Mouse (Mus musculus) heart, embryonic 11.5 days (tissue): ENCODE measurements around the gene Aldh1a3. TPM values are rescaled to one million over a fixed set of nuclear protein-coding genes. Genes with fewer than 3 reads are reported as not detected.

ENCODE experiments used
- ATAC-seq: fragments of 200-750 bp; cut with Nextera tagmentation; replicated peaks from 2 replicates; pipeline ENCODE4 v1.8.0; 2017; ENCODE audit warnings: moderate library complexity; ENCODE audit not compliant: insufficient number of reproducible peaks, low FRiP score, low TSS enrichment
- H3K27ac ChIP-seq: fragments of 300-500 bp; sonication (generic); 2 replicates; pipeline ENCODE4 v1.5.1; 2014; ENCODE audit warnings: mild to moderate bottlenecking, low read depth, low read length
- H3K27me3 ChIP-seq: fragments of 300-500 bp; sonication (generic); 2 replicates; pipeline ENCODE4 v1.6.1; 2014; ENCODE audit warnings: mild to moderate bottlenecking, low read length, mixed read lengths; ENCODE audit not compliant: control insufficient read depth, insufficient read depth
- H3K36me3 ChIP-seq: fragments of 300-500 bp; sonication (generic); 2 replicates; pipeline ENCODE4 v1.6.1; 2014; ENCODE audit warnings: mild to moderate bottlenecking, low read length, moderate library complexity, mixed read lengths; ENCODE audit not compliant: control insufficient read depth, insufficient read depth
- H3K4me1 ChIP-seq: fragments of 300-500 bp; sonication (generic); 2 replicates; pipeline ENCODE4 v1.6.1; 2014; ENCODE audit warnings: low read length; ENCODE audit not compliant: control insufficient read depth, insufficient read depth
- H3K4me2 ChIP-seq: fragments of 300-500 bp; sonication (generic); 2 replicates; pipeline ENCODE4 v1.6.1; 2014; ENCODE audit warnings: mild to moderate bottlenecking, moderate library complexity
- H3K4me3 ChIP-seq: fragments of 300-500 bp; sonication (generic); 2 replicates; pipeline ENCODE4 v1.5.1; 2014; ENCODE audit warnings: low read depth, low read length
- H3K9ac ChIP-seq: fragments of 300-500 bp; sonication (generic); 2 replicates; pipeline ENCODE4 v1.6.1; 2014; ENCODE audit warnings: mild to moderate bottlenecking, low read depth, low read length, moderate library complexity
- H3K9me3 ChIP-seq: fragments of 300-500 bp; sonication (generic); replicated peaks from 2 replicates; pipeline ENCODE4 v1.6.1; 2016; ENCODE audit warnings: low read length; ENCODE audit not compliant: control insufficient read depth
- WGBS: fragments of 180-500 bp; shearing (Covaris S2); extraction: QIAGEN DNeasy Blood & Tissue Kit; methylation state at CpG from one replicate; pipeline ENCODE4 v1.1.7; 2014; ENCODE audit not compliant: insufficient replicate concordance; 5-methylcytosine and 5-hydroxymethylcytosine counted together
- polyA plus RNA-seq: library from polyadenylated mRNA; unstranded; fragments of >200 nt; fragmentation: Nextera tagmentation; extraction: Ambion mirVana; gene quantifications from 2 replicates; pipeline ENCODE4 v1.2.1, GENCODE M21; 2014

Aldh1a3 gene
- polyA plus RNA-seq, 1 experiment from 2014 or later, result 0.56 TPM

DNA sequence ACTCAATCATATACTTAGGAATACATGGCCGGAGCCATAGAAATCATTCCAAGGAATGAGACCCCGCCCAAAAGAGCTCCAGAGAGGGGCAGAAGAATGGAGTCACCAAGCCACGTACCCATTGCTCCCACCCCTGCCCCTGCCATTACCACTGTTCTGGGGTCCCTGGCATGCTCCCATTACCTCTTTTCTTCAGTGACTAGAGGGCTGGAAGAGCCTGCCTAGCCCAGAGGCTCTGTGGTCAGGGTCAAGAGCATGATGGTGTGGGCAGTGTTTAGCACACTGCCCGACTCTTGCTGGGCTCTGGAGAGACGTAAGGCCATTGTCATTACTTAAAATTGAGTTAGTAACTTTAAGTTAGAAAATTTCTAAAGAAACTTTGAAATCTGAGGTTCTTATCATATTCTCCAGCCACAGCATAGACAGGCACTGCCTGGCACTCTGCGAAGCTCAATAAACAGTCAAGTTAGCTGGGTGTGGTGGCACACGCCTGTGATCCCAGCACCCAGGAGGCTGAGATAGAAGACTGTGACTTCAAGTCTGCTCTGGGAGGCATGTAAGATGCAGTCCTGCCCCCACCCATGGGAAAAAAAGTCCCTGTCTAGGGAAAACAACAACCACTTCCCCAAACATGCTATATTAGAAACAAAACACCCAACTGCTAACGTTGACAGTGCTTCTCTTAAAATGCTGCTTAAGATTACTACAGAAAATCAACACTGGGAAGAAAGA is 71.4 kb downstream of the Aldh1a3 start:
- H3K36me3 ChIP-seq, result no peaks in the 10 kb centered on the region
- H3K9ac ChIP-seq, result no peak overlapping the region
- no peak overlapping the region for H3K4me3 ChIP-seq
- H3K27ac ChIP-seq, result no peak overlapping the region
- H3K4me2 ChIP-seq, result no peak overlapping the region
- no peaks in the 10 kb centered on the region for H3K9me3 ChIP-seq
- no peaks in the 10 kb centered on the region for H3K4me1 ChIP-seq
- no peak for ATAC-seq
- 79% methylated on average over 8 of the region's 8 CpGs for WGBS
- no peaks in the 10 kb centered on the region for H3K27me3 ChIP-seq

DNA sequence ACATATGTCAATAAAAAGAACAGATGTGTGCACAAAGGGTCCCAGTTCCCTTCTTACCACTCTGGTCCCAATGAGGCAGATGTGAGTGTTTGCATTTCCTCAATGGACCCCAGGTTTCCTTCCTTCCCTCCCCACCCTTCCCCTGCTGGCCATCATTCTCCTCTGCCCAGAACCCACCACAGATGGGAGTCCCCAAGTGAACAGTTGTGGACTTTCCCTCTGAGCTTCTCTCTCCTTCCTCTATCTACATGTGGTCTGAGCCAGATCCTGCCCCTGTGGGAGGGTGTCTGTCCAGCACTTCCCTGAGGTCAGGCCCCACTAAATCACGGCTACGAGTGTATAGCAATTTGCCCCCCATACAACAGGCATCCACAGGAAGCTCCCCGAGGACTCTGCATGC is 72.4 kb downstream of the Aldh1a3 start:
- no peak for ATAC-seq
- no peak overlapping the region for H3K27ac ChIP-seq
- H3K9ac ChIP-seq, result no peak overlapping the region
- H3K27me3 ChIP-seq, result no peaks in the 10 kb centered on the region
- H3K4me1 ChIP-seq, result no peaks in the 10 kb centered on the region
- H3K4me3 ChIP-seq, result no peak overlapping the region
- WGBS, result 55% methylated on average over 3 of the region's 3 CpGs
- no peak overlapping the region for H3K4me2 ChIP-seq
- H3K36me3 ChIP-seq, result no peaks in the 10 kb centered on the region
- H3K9me3 ChIP-seq, result no peaks in the 10 kb centered on the region

DNA sequence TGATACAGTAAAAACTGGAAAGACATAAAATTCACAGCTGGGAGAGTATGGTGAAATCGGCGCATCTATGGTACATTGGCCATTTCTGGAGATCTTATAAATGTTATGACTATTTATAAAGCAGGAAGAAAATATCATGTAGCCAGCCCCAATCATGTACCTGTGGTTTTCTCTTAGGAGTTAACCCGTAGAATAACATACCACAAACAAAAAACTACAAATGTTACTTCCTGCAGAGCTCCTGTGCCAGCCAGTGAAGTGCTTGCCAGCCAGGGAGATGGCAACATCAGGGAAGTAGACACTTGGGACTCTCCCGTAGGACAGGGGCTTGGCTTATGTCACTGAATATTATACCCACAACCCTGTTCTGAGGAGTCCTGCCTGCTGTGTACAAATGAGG is 76.2 kb downstream of the Aldh1a3 start:
- no peaks in the 10 kb centered on the region; the same call in 1 of the 2 replicates for H3K36me3 ChIP-seq
- H3K9me3 ChIP-seq, result no peaks in the 10 kb centered on the region
- H3K27me3 ChIP-seq, result no peaks in the 10 kb centered on the region
- no peak overlapping the region for H3K4me2 ChIP-seq
- no peak overlapping the region for H3K27ac ChIP-seq
- WGBS, result 82% methylated on average over 4 of the region's 4 CpGs
- H3K4me3 ChIP-seq, result no peak overlapping the region
- no peak for ATAC-seq
- H3K9ac ChIP-seq, result no peak overlapping the region
- H3K4me1 ChIP-seq, result no peaks in the 10 kb centered on the region

DNA sequence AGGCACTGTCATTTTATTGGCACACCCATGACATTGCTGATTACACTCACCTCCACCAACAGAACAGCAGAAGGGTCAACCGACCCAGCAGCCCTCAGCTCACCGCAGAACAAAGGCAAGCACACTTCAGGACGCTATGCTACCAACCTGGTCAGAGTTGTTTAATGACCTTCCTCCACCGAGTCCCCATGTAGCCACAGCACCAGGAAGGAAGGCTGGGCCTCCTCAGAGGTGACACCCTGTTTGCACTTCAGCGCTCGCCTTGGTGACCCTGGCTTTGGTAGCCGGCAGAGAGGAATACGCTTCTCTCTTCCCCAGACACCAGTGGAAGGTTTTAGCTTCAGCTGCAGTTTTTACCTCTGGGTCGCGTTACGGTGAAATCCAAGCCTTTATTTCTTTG is 77.6 kb downstream of the Aldh1a3 start:
- Histone ChIP-seq H3K4me1 (no peaks in the 10 kb centered on the region), H3K9ac (no peak overlapping the region), H3K4me2 (no peak overlapping the region), H3K4me3 (no peak overlapping the region), H3K36me3 (no peaks in the 10 kb centered on the region; the same call in 1 of the 2 replicates), H3K9me3 (no peaks in the 10 kb centered on the region), H3K27me3 (no peaks in the 10 kb centered on the region), H3K27ac (no peak overlapping the region)
- ATAC-seq, result no peak
- WGBS, result 42% methylated on average over 11 of the region's 11 CpGs

DNA sequence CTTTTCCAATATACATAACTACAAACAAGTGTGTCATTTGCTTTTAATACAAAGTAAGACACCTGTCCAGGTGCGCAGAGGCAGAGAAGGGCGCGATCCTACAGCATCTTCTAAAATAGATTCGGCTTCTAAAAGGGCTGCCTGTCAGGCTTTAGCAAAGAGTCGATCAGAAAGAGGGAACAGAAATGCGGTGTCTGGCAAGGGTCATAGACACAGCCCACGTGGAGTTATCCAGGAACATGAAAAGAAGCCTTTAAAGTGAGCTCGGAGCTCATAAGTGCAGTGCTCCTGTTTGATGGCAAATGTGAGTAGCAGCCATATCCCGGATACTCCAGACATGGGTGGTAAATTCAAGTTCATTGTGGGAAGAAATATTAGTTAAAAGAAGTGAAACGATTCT is 78.7 kb downstream of the Aldh1a3 start:
- H3K4me2 ChIP-seq, result no peak overlapping the region
- H3K4me3 ChIP-seq, result no peak overlapping the region
- no peaks in the 10 kb centered on the region for H3K9me3 ChIP-seq
- WGBS, result 84% methylated on average over 10 of the region's 10 CpGs
- H3K9ac ChIP-seq, result no peak overlapping the region
- no peaks in the 10 kb centered on the region; the same call in 1 of the 2 replicates for H3K36me3 ChIP-seq
- no peak overlapping the region for H3K27ac ChIP-seq
- H3K4me1 ChIP-seq, result no peaks in the 10 kb centered on the region
- H3K27me3 ChIP-seq, result no peaks in the 10 kb centered on the region
- no peak for ATAC-seq

DNA sequence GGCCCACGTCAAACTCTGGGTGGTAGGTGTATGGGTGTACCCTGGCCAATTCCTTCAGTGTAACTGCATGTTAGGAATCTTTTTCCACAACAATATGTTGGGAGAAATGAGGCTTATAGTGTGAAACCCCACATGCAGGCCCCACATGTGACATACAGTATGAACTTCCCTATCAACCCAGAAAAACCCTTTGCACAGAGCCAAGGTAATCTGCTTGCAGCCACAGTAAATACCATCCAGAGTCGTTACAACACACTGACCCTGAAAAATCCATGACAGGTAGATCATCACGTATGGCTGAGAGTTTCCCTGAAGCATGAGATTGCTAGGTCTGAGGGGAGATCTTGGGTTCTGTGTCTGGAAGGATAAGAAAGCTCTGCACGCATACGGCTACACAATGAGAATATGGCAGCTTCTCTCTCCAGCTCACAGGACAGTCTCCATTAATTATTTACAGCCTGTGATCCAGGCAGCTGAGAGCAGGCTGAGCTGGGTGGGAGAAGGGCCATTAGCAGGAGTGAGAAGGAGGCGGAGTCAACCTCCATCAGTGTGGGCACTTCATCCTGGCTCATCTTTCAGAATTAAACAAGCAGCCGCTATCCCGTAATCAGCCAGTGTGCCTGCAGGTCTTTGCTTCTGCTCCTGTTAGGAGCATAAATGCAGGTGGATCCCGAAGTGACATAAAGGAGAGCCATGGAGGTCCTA is 80.2 kb downstream of the Aldh1a3 start:
- Histone ChIP-seq H3K4me1 (no peaks in the 10 kb centered on the region), H3K27ac (no peak overlapping the region), H3K4me2 (no peak overlapping the region), H3K9ac (no peak overlapping the region), H3K36me3 (no peaks in the 10 kb centered on the region; the same call in 1 of the 2 replicates), H3K4me3 (no peak overlapping the region), H3K27me3 (no peaks in the 10 kb centered on the region), H3K9me3 (no peaks in the 10 kb centered on the region)
- 59% methylated on average over 9 of the region's 9 CpGs for WGBS
- no peak for ATAC-seq

DNA sequence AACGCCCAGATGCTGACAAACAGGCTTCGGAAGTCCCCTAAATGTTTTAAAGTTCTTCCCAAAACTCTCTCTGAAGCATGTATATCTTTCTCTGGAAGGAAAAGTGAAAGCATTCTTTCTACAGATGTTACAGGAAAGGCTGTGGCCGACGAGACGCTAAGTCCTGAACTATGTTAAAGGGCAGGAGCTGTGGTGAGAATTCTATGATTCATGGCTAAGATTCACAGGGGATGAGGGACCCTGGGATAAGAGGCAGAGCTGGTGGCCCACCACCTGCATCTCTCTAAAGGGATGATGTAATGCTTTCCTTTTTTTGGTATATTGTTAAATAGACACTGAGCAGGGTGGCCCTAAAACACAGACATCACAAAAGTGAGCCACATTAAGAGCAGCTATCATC is 84.0 kb downstream of the Aldh1a3 start:
- H3K27ac ChIP-seq, result no peak overlapping the region
- no peak overlapping the region for H3K9ac ChIP-seq
- H3K27me3 ChIP-seq, result no peaks in the 10 kb centered on the region
- H3K4me3 ChIP-seq, result no peak overlapping the region
- H3K9me3 ChIP-seq, result no peaks in the 10 kb centered on the region
- WGBS, result 72% methylated on average over 5 of the region's 5 CpGs
- no peak for ATAC-seq
- H3K36me3 ChIP-seq, result no peaks in the 10 kb centered on the region
- no peak overlapping the region for H3K4me2 ChIP-seq
- 0 out of 2 replicates have a peak, but pooled peaks cover 2% of the 10 kb centered on the region for H3K4me1 ChIP-seq

DNA sequence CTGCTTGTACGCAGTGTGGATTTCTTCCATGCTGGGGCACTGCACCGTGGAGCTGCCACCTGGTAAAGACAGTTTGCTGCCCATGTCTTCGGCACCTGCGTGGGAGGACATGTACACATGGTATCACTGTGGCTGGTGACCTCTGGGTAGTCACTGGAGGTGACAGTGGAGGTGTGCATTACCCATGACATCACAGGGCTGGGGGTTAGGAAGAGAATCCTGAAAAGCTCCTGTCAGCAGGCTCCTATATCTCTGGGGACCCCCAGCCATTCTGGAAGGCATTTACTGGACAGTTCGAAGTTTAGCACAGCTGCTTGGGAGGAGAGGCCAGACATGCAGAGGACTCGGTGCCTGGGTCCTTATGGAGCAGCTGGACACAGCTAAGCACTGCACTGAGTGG is 84.5 kb downstream of the Aldh1a3 start:
- no peak overlapping the region for H3K27ac ChIP-seq
- 0 out of 2 replicates have a peak, but pooled peaks cover 2% of the 10 kb centered on the region for H3K4me1 ChIP-seq
- no peaks in the 10 kb centered on the region for H3K9me3 ChIP-seq
- ATAC-seq, result no peak
- WGBS, result 65% methylated on average over 6 of the region's 6 CpGs
- no peaks in the 10 kb centered on the region for H3K36me3 ChIP-seq
- H3K9ac ChIP-seq, result no peak overlapping the region
- no peaks in the 10 kb centered on the region for H3K27me3 ChIP-seq
- H3K4me3 ChIP-seq, result no peak overlapping the region
- no peak overlapping the region for H3K4me2 ChIP-seq
